Mouse (Mus musculus) kidney, adult 2 months (tissue): Measurements from ENCODE around the gene Secisbp2l.

Source experiments
- CTCF ChIP-seq: fragments of 200-500 bp; conservative IDR thresholded peaks from 2 replicates; pipeline ENCODE4 v1.5.1; 2011; ENCODE audit warnings: low read depth, mild to moderate bottlenecking, control low read depth, low read length, moderate library complexity, mixed read lengths; ENCODE audit not compliant: insufficient read depth, insufficient read length
- POLR2A ChIP-seq: fragments of 200-500 bp; IDR thresholded peaks from one replicate; pipeline ENCODE4 v1.6.1; 2011; ENCODE audit warnings: low read depth, low read length, control low read depth

- no peak for TF ChIP-seq CTCF
- no peak for TF ChIP-seq POLR2A
Measured at GRCm38 (mm10) chr2:125781978-125782718, 522 bp downstream of the Secisbp2l start.
